In the genomic region with DNA sequence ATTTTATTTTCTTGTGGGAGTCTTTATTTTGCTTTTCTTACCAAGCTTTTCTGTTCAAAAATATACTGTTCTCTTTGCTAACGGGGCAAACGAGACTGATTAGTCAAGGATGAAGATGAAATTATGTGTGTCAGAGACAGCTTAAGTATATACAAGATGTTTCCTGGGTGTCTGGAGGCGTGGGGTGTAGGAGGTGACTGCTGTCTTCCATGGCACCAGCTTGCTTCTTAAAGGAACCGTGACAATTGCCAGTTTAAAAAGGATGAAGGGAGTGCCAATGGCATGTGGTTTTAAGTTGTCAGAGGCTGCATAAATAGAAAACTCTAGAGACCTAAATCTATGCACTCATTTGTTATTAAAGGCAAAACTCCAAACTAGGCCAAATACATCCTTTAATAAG, we compare ENCODE assay signal across 21 mouse cellular contexts.
A peak's percentile ranks its signal among the peaks of the same experiment; 100 is the strongest.
DNase-seq lines count a peak whose midpoint lies in the region; ATAC-seq lines count a peak whose summit lies in the region.
"Had no signal": no experiment of that assay in that cellular context is flagged by ENCODE, and none has a peak within 500 bp of the region (broad histone marks: within the 10 kb centered on the region; RNA-seq: fewer than 3 reads in every experiment).

No protein-coding gene starts in this region.

- H3K36me3 ChIP-seq in embryonic facial prominence, embryonic 14.5 days (ENCODE audit: control insufficient read depth, insufficient read depth, low read length): no peaks in the 10 kb centered on the region
- H3K36me3 ChIP-seq in embryonic facial prominence, embryonic 10.5 days (replicated peaks): no peaks in the 10 kb centered on the region
- no peaks in the 10 kb centered on the region for H3K36me3 ChIP-seq in kidney, embryonic 16.5 days (ENCODE audit: insufficient read depth, low read length)
- H3K36me3 ChIP-seq: G1E; intestine, embryonic 15.5 days; neural tube, embryonic 12.5 days; stomach, embryonic 15.5 days had no signal

- WGBS in embryonic facial prominence, embryonic 14.5 days: 39% methylated on average over 4 of the region's 4 CpGs
- 74% methylated on average over 4 of the region's 4 CpGs for WGBS in embryonic facial prominence, embryonic 10.5 days
- 37% methylated on average over 4 of the region's 4 CpGs for WGBS in kidney, embryonic 16.5 days

- no peaks in the 10 kb centered on the region for H3K4me1 ChIP-seq in embryonic facial prominence, embryonic 14.5 days (ENCODE audit: control insufficient read depth, insufficient read depth, low read length)
- no peaks in the 10 kb centered on the region for H3K4me1 ChIP-seq in embryonic facial prominence, embryonic 10.5 days
- no peaks in the 10 kb centered on the region for H3K4me1 ChIP-seq in kidney, embryonic 16.5 days (ENCODE audit: insufficient read depth, low read length)
- H3K4me1 ChIP-seq: hindbrain, embryonic 13.5 days; intestine, embryonic 15.5 days; neural tube, embryonic 12.5 days; stomach, embryonic 15.5 days had no signal

- H3K27me3 ChIP-seq in embryonic facial prominence, embryonic 14.5 days (replicated peaks; ENCODE audit: control insufficient read depth, insufficient read depth, low read length): no peaks in the 10 kb centered on the region
- H3K27me3 ChIP-seq in embryonic facial prominence, embryonic 10.5 days (replicated peaks; ENCODE audit: low read depth, poor library complexity, severe bottlenecking): no peaks in the 10 kb centered on the region
- H3K27me3 ChIP-seq in kidney, embryonic 16.5 days (ENCODE audit: insufficient read depth, low read length): no peaks in the 10 kb centered on the region
- H3K27me3 ChIP-seq: hindbrain, embryonic 13.5 days; intestine, embryonic 15.5 days; neural tube, embryonic 12.5 days; stomach, embryonic 15.5 days had no signal

- no peak overlapping the region for H3K4me3 ChIP-seq in embryonic facial prominence, embryonic 14.5 days (ENCODE audit: low read depth, low read length)
- no peak overlapping the region for H3K4me3 ChIP-seq in embryonic facial prominence, embryonic 10.5 days
- H3K4me3 ChIP-seq in kidney, embryonic 16.5 days (ENCODE audit: low read length): no peak overlapping the region
- H3K4me3 ChIP-seq: erythroblast, embryonic 14.5 days; hindbrain, embryonic 13.5 days; intestine, embryonic 15.5 days; neural tube, embryonic 12.5 days; stomach, embryonic 15.5 days had no signal

- H3K9ac ChIP-seq in embryonic facial prominence, embryonic 14.5 days (ENCODE audit: low read depth, low read length): no peak overlapping the region
- no peak overlapping the region for H3K9ac ChIP-seq in kidney, embryonic 16.5 days (replicated peaks; ENCODE audit: low read length)
- H3K9ac ChIP-seq: hindbrain, embryonic 13.5 days; intestine, embryonic 15.5 days; neural tube, embryonic 12.5 days; stomach, embryonic 15.5 days had no signal

- DNase-seq in embryonic facial prominence, embryonic 14.5 days (ENCODE audit: low spot score): peak; percentile 68
- no peak for DNase-seq in embryonic facial prominence, embryonic 10.5 days (ENCODE audit: low spot score)
- DNase-seq in brain, adult 2 months (ENCODE audit: low read depth, low spot score): peak; percentile 95
- peak; percentile 81 for DNase-seq in layer of hippocampus, adult 9-11 months
- peak; percentile 69 to 73 for DNase-seq in left cerebral cortex, postnatal 36 days (ENCODE audit: low spot score in 2 of 2)
- no peak for DNase-seq in urinary bladder, adult 18-20 months (ENCODE audit: low spot score in 2 of 2)
- DNase-seq in urinary bladder, postnatal 10 days (ENCODE audit: low spot score): no peak
- DNase-seq: adrenal gland, postnatal 36 days; cerebellum, postnatal 10 days; heart, postnatal 14 days; lung, adult 18-20 months had no signal

- H3K27ac ChIP-seq in embryonic facial prominence, embryonic 14.5 days (replicated peaks; ENCODE audit: low read depth, low read length): no peak overlapping the region
- H3K27ac ChIP-seq in embryonic facial prominence, embryonic 10.5 days (replicated peaks): no peak overlapping the region
- H3K27ac ChIP-seq in kidney, embryonic 16.5 days (ENCODE audit: low read length): no peak overlapping the region
- H3K27ac ChIP-seq: hindbrain, embryonic 13.5 days; intestine, embryonic 15.5 days; neural tube, embryonic 12.5 days; stomach, embryonic 15.5 days had no signal

- intact Hi-C loops in left cerebral cortex, postnatal 36 days (cut with DNase I): no loop called here

- H3K4me2 ChIP-seq in embryonic facial prominence, embryonic 14.5 days (ENCODE audit: low read depth, low read length): no peak overlapping the region
- H3K4me2 ChIP-seq in kidney, embryonic 16.5 days (replicated peaks; ENCODE audit: low read depth, low read length): no peak overlapping the region
- H3K4me2 ChIP-seq: heart, embryonic 11.5 days; hindbrain, embryonic 13.5 days; intestine, embryonic 15.5 days; neural tube, embryonic 12.5 days; stomach, embryonic 15.5 days had no signal

- H3K9me3 ChIP-seq in embryonic facial prominence, embryonic 14.5 days (ENCODE audit: control insufficient read depth, low read length): no peaks in the 10 kb centered on the region
- no peaks in the 10 kb centered on the region for H3K9me3 ChIP-seq in embryonic facial prominence, embryonic 10.5 days
- no peaks in the 10 kb centered on the region for H3K9me3 ChIP-seq in kidney, embryonic 16.5 days (ENCODE audit: low read length)
- H3K9me3 ChIP-seq: G1E; hindbrain, embryonic 13.5 days; intestine, embryonic 15.5 days; neural tube, embryonic 12.5 days; stomach, embryonic 15.5 days had no signal

- ATAC-seq in embryonic facial prominence, embryonic 14.5 days (ENCODE audit: low read depth): no peak
- no peak for ATAC-seq in kidney, embryonic 16.5 days (ENCODE audit: low FRiP score, low TSS enrichment)
- ATAC-seq: CD4-positive, CD25-positive, alpha-beta regulatory T cell, adult 4 months; forebrain, embryonic 14.5 days; intestine, embryonic 15.5 days had no signal

Comparison
In these comparisons a context has a peak if more than half of its experiments do, and no peak if none do; other contexts are left out.
1. DNase-seq: peak in embryonic facial prominence, embryonic 14.5 days (single experiment), brain, adult 2 months (single experiment), layer of hippocampus, adult 9-11 months (single experiment) and left cerebral cortex, postnatal 36 days (2 of 2); none in embryonic facial prominence, embryonic 10.5 days (single experiment), urinary bladder, adult 18-20 months (0 of 2) and urinary bladder, postnatal 10 days (single experiment).